Mouse (Mus musculus) lung, embryonic 16.5 days (tissue): ENCODE measurements at regions not wholly inside any gene's neighbourhood (a gene's known extent, or its start where the extent isn't known, plus 50 kb on each side); places are given as distances from the start of the nearest gene placed in this dataset.
A peak's percentile ranks its signal among the peaks of the same experiment; 100 is the strongest.
"Not testable (repeated sequence)": the region's sequence is repeated elsewhere in the genome, so short reads cannot be mapped to it uniquely, and the experiment has no call there.

Source experiments
- ATAC-seq: fragments of 200-750 bp; cut with Nextera tagmentation; 2 replicates; pipeline ENCODE4 v1.8.0; 2017; ENCODE audit warnings: low read depth, mild to moderate bottlenecking, moderate library complexity
- H3K27ac ChIP-seq: fragments of 300-500 bp; sonication (generic); 2 replicates; pipeline ENCODE4 v1.5.1; 2014; ENCODE audit warnings: mild to moderate bottlenecking, control low read depth, low read length
- H3K27me3 ChIP-seq: fragments of 300-500 bp; sonication (generic); 2 replicates; pipeline ENCODE4 v1.6.1; 2014; ENCODE audit warnings: low read depth, low read length, mixed read lengths; ENCODE audit not compliant: control insufficient read depth, insufficient read depth
- H3K36me3 ChIP-seq: fragments of 300-500 bp; sonication (generic); 2 replicates; pipeline ENCODE4 v1.6.1; 2014; ENCODE audit warnings: low read length; ENCODE audit not compliant: control insufficient read depth, insufficient read depth
- H3K4me1 ChIP-seq: fragments of 300-500 bp; sonication (generic); replicated peaks from 2 replicates; pipeline ENCODE4 v1.6.1; 2014; ENCODE audit warnings: low read length, mixed read lengths; ENCODE audit not compliant: control insufficient read depth, insufficient read depth
- H3K4me2 ChIP-seq: fragments of 300-500 bp; sonication (generic); 2 replicates; pipeline ENCODE4 v1.6.1; 2014; ENCODE audit warnings: low read depth, low read length, control low read depth
- H3K4me3 ChIP-seq: fragments of 300-500 bp; sonication (generic); 2 replicates; pipeline ENCODE4 v1.5.1; 2014; ENCODE audit warnings: mild to moderate bottlenecking, low read length, control low read depth
- H3K9ac ChIP-seq: fragments of 300-500 bp; sonication (generic); 2 replicates; pipeline ENCODE4 v1.6.1; 2014; ENCODE audit warnings: low read length, control low read depth
- H3K9me3 ChIP-seq: fragments of 300-500 bp; sonication (generic); 2 replicates; pipeline ENCODE4 v1.6.1; 2016; ENCODE audit warnings: low read length; ENCODE audit not compliant: control insufficient read depth
- WGBS: fragments of 180-500 bp; shearing (Covaris S2); extraction: QIAGEN DNeasy Blood & Tissue Kit; methylation state at CpG from one replicate; pipeline ENCODE4 v1.1.7; 2014; 5-methylcytosine and 5-hydroxymethylcytosine counted together

- H3K27ac ChIP-seq, result no peak overlapping the region
- no peak overlapping the region for H3K9ac ChIP-seq
- H3K4me3 ChIP-seq, result no peak overlapping the region
- peak; percentile 36; the same call in 1 of the 2 replicates for ATAC-seq
- no peaks in the 10 kb centered on the region for H3K27me3 ChIP-seq
- no peaks in the 10 kb centered on the region for H3K9me3 ChIP-seq
- H3K4me2 ChIP-seq, result no peak overlapping the region
- H3K4me1 ChIP-seq, result no peaks in the 10 kb centered on the region
- H3K36me3 ChIP-seq, result no peaks in the 10 kb centered on the region
- 21% methylated on average over 9 of the region's 9 CpGs for WGBS
These were observed 164.7 kb upstream of the Gap43 start for GRCm38 (mm10) chr16:42505107-42505506.

- Histone ChIP-seq H3K27me3 (no peaks in the 10 kb centered on the region), H3K36me3 (no peaks in the 10 kb centered on the region), H3K4me1 (no peaks in the 10 kb centered on the region), H3K27ac (no peak overlapping the region), H3K9me3 (no peaks in the 10 kb centered on the region), H3K4me2 (no peak overlapping the region), H3K4me3 (no peak overlapping the region), H3K9ac (no peak overlapping the region)
- no peak for ATAC-seq
- WGBS, result 85% methylated on average over 2 of the region's 2 CpGs
These were observed 161.3 kb upstream of the Gap43 start for GRCm38 (mm10) chr16:42501713-42502112.

- not testable (repeated sequence) for H3K9me3 ChIP-seq, H3K27me3 ChIP-seq, H3K4me2 ChIP-seq, H3K4me3 ChIP-seq, H3K36me3 ChIP-seq, H3K9ac ChIP-seq, H3K27ac ChIP-seq, H3K4me1 ChIP-seq, ATAC-seq
- WGBS, result 35% methylated on average over 3 of the region's 3 CpGs
These were observed 160.7 kb upstream of the Gap43 start for GRCm38 (mm10) chr16:42501109-42501508.

GRCm38 (mm10) chr16:42499514-42499913, 159.1 kb upstream of the Gap43 start:
- Histone ChIP-seq H3K9me3 (no peaks in the 10 kb centered on the region), H3K27me3 (no peaks in the 10 kb centered on the region), H3K9ac (no peak overlapping the region), H3K36me3 (no peaks in the 10 kb centered on the region), H3K4me3 (no peak overlapping the region), H3K4me2 (no peak overlapping the region), H3K4me1 (no peaks in the 10 kb centered on the region), H3K27ac (no peak overlapping the region)
- WGBS, result 85% methylated on average over 6 of the region's 6 CpGs
- ATAC-seq, result no peak

- no peak for ATAC-seq
- Histone ChIP-seq H3K9me3 (no peaks in the 10 kb centered on the region), H3K27me3 (no peaks in the 10 kb centered on the region), H3K4me1 (no peaks in the 10 kb centered on the region), H3K4me2 (no peak overlapping the region), H3K36me3 (no peaks in the 10 kb centered on the region), H3K4me3 (no peak overlapping the region), H3K9ac (no peak overlapping the region), H3K27ac (no peak overlapping the region)
- 54% methylated on average over 2 of the region's 2 CpGs for WGBS
These were observed 157.9 kb upstream of the Gap43 start for GRCm38 (mm10) chr16:42498368-42498767.

GRCm38 (mm10) chr16:42493596-42493995, 153.1 kb upstream of the Gap43 start:
- 77% methylated on average over 1 of the region's 1 CpGs for WGBS
- H3K27ac ChIP-seq, result no peak overlapping the region

GRCm38 (mm10) chr16:42488745-42489144, 148.3 kb upstream of the Gap43 start:
- Histone ChIP-seq H3K4me3 (no peak overlapping the region), H3K9ac (no peak overlapping the region), H3K27ac (no peak overlapping the region), H3K27me3 (no peaks in the 10 kb centered on the region), H3K4me2 (no peak overlapping the region), H3K4me1 (no peaks in the 10 kb centered on the region), H3K9me3 (no peaks in the 10 kb centered on the region), H3K36me3 (no peaks in the 10 kb centered on the region)
- 62% methylated on average over 4 of the region's 4 CpGs for WGBS
- no peak for ATAC-seq

More at GRCm38 (mm10) chr16:42493596-42493995, 153.1 kb upstream of the Gap43 start:
- Histone ChIP-seq H3K9ac (no peak overlapping the region), H3K4me1 (no peaks in the 10 kb centered on the region), H3K4me2 (no peak overlapping the region), H3K36me3 (no peaks in the 10 kb centered on the region), H3K9me3 (no peaks in the 10 kb centered on the region), H3K27me3 (no peaks in the 10 kb centered on the region), H3K4me3 (no peak overlapping the region)
- no peak for ATAC-seq

- H3K4me2 ChIP-seq, result no peak overlapping the region
- no peak for ATAC-seq
- H3K4me1 ChIP-seq, result no peaks in the 10 kb centered on the region
- no peaks in the 10 kb centered on the region for H3K27me3 ChIP-seq
- H3K4me3 ChIP-seq, result no peak overlapping the region
- H3K9ac ChIP-seq, result no peak overlapping the region
- no peaks in the 10 kb centered on the region for H3K9me3 ChIP-seq
- H3K36me3 ChIP-seq, result no peaks in the 10 kb centered on the region
- WGBS, result 56% methylated on average over 5 of the region's 5 CpGs
- no peak overlapping the region for H3K27ac ChIP-seq
These were observed 139.5 kb upstream of the Gap43 start for GRCm38 (mm10) chr16:42479978-42480377.

GRCm38 (mm10) chr16:42466976-42467375, 126.5 kb upstream of the Gap43 start:
- Histone ChIP-seq H3K36me3 (no peaks in the 10 kb centered on the region), H3K9ac (no peak overlapping the region), H3K27ac (no peak overlapping the region), H3K4me2 (no peak overlapping the region), H3K27me3 (no peaks in the 10 kb centered on the region), H3K9me3 (no peaks in the 10 kb centered on the region), H3K4me1 (no peaks in the 10 kb centered on the region), H3K4me3 (no peak overlapping the region)
- no peak for ATAC-seq
- WGBS, result 94% methylated on average over 1 of the region's 1 CpGs

- H3K4me3 ChIP-seq, result no peak overlapping the region
- H3K9me3 ChIP-seq, result no peaks in the 10 kb centered on the region
- 63% methylated on average over 8 of the region's 8 CpGs for WGBS
- no peak overlapping the region for H3K9ac ChIP-seq
- H3K36me3 ChIP-seq, result no peaks in the 10 kb centered on the region
- ATAC-seq, result peak; percentile 81
- H3K27ac ChIP-seq, result peak overlapping the region; percentile 83
- H3K4me2 ChIP-seq, result no peak overlapping the region
- no peaks in the 10 kb centered on the region for H3K27me3 ChIP-seq
- H3K4me1 ChIP-seq, result no peaks in the 10 kb centered on the region
These were observed 116.0 kb upstream of the Gap43 start for GRCm38 (mm10) chr16:42456335-42456984.
